Mouse (Mus musculus) gastrocnemius, postnatal 10 days (tissue): ENCODE measurements around the gene Tiam1. TPM values are rescaled to one million over a fixed set of nuclear protein-coding genes. Genes with fewer than 3 reads are reported as not detected.
A peak's percentile ranks its signal among the peaks of the same experiment; 100 is the strongest.

Experiments used
- DNase-seq: peaks from one replicate; pipeline ENCODE4 v3.0.0; 2021; ENCODE audit warnings: mixed read lengths
- total RNA-seq, 2 experiments: library from RNA; stranded (reverse); gene quantifications; 2 replicates each; pipeline ENCODE4 v1.2.3; 2021

The Tiam1 gene
- total RNA-seq, 2 experiments from 2014 or later = 9.7 to 11.0 TPM

DNA sequence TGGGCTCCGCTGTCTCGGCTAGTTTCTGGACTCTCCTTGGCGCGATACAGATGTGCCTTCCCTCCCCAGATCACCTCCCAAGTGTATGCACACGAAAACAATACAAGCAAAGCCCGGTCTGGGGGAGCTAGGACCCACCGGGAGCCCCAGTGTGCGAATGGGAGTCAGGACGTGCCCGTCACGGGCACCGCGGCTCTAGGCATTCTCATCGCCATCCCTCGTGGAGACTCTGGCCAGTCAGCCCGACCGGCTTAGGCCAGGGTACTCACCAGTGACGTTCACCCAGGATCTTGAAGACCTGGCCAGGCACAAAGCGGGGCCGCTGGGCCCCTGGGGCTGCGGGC is 181 bp downstream of the Tiam1 start:
- no peak for DNase-seq

- peak; percentile 29 for DNase-seq
Measured at GRCm38 (mm10) chr16:90142574-90143415, 774 bp downstream of the Tiam1 start.

- DNase-seq = peak; percentile 21
Measured at GRCm38 (mm10) chr16:90142247-90142573, 1.4 kb downstream of the Tiam1 start.

GRCm38 (mm10) chr16:90141556-90141955 is 2.0 kb downstream of the Tiam1 start:
- DNase-seq = no peak

GRCm38 (mm10) chr16:90140571-90140970 is 3.0 kb downstream of the Tiam1 start:
- DNase-seq = no peak

GRCm38 (mm10) chr16:90139696-90140095 is 3.9 kb downstream of the Tiam1 start:
- no peak for DNase-seq

- DNase-seq = no peak
Measured at GRCm38 (mm10) chr16:90138151-90138550, 5.4 kb downstream of the Tiam1 start.

DNA sequence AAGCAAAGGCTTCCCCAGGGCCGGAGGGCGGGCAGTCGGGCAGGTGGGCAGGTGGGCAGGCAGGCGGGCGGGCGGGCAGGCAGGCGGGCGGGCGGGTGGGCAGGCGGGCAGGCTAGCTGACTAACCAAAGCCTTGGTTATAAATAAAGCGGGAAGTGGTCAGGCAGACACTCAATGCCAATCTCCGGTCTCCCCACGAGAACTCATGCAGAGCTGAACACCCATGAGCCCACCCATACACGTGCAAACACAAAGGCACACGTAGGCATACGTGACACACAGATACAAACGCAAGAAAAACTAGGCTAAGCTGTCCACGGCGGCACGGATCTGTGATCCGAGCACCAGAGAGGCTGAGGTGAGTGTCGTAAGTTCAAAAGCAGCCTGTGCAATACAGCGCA is 6.4 kb downstream of the Tiam1 start:
- no peak for DNase-seq

DNA sequence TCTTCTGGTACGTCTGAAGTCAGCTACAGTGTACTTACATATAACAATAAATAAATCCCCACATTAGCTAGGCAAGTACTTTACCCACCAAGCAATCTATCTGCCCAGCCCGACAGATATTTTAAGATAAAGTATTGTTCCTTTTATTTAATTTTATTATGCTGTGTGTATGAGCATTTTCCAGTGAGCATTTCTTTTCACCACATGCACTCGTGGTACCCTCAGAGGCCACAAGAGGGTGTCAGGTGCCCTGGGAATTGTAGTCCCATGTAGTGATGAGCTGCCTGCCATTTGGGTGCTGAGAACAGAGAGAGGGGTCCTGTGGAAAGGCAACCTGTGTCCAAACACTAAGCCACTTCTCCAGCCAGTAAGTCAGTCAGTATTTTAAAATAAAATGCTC is 8.0 kb downstream of the Tiam1 start:
- DNase-seq = no peak

- DNase-seq = no peak
Measured at GRCm38 (mm10) chr16:90134351-90134750, 9.2 kb downstream of the Tiam1 start.

- DNase-seq = no peak
Measured at GRCm38 (mm10) chr16:90132816-90133215, 10.8 kb downstream of the Tiam1 start.

GRCm38 (mm10) chr16:90132331-90132730 is 11.2 kb downstream of the Tiam1 start:
- DNase-seq = no peak

DNA sequence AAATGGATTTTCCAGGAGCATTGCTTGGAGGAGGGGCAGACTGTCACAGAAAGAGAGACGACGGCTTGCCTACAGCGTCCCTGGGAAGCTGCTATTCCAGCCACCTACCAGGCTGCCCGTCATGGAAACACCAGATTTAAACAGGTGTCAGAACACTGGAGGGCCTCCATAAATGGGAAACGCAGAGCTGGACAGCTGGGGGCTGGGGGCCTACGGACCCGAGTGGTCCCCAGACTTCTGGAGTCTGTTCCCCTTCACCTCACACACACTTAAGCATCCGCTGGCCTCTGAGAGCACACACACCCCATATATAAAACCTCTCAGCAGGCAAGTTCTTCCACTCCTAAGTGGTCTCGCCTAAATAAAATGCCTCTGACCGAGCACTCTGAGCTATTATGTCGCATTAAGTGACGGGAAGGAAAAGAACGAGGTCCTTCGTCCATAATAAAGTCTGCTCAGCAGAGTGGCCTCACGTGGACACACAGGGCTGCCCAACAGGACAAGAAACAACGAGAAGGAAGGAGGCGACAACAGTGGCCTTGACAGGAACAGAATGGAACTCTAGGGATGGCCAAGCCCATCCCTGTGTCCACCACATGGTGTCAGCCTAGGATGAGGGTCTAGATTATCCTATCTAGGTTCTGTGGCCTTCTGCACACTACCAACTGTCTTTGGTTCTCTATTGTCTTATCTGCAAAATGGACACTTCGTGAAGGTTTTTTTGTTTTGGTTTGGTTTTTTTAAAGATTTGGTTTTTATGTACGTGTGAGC is 14.6 kb downstream of the Tiam1 start:
- no peak for DNase-seq

DNA sequence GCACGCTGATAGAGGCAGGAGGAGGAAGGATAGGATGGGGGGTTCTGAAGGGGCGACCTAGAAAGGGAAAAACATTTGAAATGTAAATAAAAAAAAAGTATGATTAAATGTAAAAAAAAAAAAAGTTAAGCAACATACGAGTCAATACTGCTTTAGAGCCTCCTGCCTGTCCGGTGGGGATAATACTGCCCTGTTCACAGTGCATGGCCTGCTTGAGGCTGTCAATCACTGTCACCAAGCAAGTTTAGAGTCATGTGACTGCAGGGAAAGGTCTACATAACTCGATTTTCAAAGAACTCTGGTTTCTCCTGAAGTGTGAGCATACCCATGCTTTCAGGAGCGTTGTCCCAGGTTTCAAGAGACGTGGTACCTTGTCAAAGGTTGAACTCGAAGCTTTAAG is 15.2 kb downstream of the Tiam1 start:
- DNase-seq = no peak

- DNase-seq = no peak
Measured at GRCm38 (mm10) chr16:90125318-90126314, 18.0 kb downstream of the Tiam1 start.

- no peak for DNase-seq
Measured at GRCm38 (mm10) chr16:90123091-90123490, 20.5 kb downstream of the Tiam1 start.

DNA sequence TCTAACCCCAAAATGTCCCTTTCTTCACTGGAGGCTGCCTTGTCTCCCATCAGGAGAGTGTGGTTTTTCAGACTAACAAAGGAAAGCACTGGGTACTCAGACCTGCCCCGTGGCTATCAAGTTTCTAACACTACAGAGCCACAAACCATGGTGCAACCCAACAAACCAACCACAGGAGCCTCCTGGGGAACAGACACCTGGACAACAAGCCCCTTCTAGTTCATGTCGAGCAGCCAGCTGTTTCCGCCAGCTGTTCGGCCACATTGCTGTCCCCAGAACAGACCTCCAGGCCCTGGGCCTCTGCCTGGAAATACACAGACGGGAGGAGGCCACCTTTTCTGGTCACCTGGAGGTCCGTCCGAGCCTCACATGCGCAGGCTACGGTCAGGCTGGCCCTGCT is 21.1 kb downstream of the Tiam1 start:
- DNase-seq = no peak

DNA sequence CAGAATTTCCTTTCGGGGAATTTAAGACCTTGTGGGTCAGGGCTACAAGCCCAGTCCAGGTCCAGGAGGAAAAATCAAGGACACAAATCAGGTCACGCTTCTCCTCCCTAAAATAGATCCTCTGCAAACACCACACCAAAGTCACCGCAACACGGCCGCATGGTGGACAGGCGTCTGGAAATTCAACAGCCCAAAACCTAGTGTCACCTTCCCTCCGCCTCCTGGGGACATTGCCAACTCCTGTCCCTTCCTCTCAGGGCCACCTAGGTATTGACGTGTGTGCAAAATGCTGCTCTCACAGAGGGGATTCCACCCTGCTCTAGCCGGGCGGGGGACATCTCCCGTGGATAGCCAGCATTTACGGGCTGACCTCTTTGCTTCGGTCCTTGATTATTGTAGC is 21.8 kb downstream of the Tiam1 start:
- DNase-seq = no peak

DNA sequence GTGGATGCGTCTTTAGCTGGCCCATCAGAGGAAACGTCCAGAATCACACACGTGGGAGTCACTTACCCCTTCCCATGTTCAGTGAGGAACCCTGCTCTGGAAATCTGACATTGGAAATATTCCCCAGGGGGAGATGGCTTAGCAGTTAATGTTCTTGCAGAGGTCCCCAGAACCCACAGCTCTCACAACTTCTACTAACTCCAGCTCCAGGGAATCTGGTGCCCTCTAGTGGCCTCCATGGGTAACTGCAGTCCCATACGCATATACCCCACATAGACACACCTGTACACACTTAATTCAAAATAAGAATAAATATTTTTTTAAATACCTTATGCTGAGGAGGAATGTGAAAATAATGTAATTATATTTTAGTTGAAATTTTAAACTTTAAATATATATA is 23.6 kb downstream of the Tiam1 start:
- no peak for DNase-seq

DNA sequence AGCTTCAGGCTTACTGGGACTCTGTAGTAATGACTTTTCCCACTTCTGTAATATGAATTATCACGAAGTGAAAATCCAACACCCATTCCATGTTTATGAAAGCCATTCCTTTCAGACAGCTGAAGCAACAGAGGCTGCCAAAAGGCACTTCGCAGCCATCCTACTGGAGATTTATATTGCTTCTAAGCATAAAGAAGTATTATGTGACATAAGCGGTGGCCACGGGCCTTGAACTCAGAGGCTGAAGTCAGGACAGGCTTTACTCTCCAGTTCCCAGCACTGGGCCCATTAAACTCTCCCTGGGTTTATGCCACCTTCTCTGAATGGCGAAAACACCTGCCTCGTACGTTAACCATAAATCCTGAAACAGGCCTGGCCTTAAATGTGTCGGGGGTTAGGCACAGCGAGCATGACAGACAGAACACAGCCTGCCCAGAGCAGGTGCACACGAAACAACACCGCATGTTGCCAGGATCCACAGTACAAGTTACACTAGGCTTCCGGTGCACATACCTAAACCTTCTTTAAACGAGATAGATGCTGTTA is 26.9 kb downstream of the Tiam1 start:
- DNase-seq = no peak

DNA sequence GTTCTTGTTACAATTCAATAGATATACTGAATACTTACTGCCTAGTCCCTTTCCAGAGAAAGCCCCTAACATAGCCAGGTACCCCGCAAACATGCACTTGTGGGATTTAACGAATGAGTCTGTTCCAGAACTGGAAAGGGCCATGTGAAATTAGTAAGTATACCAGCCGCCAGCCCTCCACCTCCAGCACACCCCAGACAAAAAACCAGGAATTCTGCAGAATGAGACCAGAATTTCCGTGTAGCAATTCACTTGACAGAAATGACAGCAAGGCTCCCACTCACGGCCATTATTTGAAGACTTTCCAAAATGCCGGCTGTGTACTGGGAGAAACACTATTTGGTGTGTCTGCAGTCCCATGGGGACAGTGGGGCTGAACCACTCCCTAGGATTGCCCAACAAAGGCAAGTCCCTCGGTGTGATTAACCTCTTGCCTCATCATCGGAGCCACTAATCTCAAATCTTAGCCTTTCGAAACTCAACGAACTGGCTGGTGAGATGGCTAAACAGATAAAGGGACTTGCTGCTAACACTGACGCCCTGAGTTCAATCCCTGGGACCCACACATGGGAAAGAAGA is 30.9 kb downstream of the Tiam1 start:
- DNase-seq = no peak

GRCm38 (mm10) chr16:90109500-90109899 is 34.1 kb downstream of the Tiam1 start:
- no peak for DNase-seq
